Mouse (Mus musculus): ENCODE measurements around the gene Vgf.
A peak's percentile ranks its signal among the peaks of the same experiment; 100 is the strongest.

Vgf gene

DNA sequence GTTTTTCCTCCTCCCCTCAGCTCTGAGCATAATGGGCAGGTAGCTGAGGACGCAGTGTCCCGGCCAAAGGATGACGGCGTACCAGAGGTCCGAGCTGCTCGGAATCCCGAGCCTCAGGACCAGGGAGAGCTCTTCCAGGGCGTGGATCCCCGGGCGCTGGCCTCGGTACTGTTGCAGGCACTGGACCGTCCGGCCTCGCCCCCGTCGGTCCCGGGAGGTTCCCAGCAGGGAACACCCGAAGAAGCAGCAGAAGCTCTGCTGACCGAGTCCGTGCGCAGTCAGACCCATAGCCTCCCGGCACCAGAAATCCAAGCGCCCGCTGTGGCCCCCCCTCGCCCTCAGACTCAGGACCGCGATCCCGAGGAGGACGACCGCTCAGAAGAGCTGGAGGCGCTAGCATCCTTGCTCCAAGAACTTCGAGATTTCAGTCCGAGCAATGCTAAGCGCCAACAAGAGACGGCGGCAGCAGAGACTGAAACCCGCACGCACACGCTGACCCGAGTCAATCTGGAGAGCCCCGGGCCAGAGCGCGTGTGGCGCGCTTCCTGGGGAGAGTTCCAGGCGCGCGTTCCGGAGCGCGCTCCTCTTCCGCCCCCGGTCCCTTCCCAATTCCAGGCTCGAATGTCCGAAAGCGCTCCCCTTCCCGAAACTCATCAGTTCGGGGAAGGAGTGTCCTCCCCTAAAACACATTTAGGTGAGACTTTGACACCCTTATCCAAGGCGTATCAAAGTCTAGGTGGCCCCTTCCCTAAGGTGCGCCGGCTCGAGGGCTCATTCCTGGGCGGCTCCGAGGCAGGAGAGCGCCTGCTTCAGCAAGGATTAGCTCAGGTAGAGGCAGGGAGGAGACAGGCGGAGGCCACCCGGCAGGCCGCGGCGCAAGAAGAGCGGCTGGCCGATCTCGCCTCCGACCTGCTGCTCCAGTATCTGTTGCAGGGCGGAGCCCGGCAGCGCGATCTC lies 5.2 kb downstream of the Vgf start:
- DNase-seq, result peak; percentile 25 to 39

DNA sequence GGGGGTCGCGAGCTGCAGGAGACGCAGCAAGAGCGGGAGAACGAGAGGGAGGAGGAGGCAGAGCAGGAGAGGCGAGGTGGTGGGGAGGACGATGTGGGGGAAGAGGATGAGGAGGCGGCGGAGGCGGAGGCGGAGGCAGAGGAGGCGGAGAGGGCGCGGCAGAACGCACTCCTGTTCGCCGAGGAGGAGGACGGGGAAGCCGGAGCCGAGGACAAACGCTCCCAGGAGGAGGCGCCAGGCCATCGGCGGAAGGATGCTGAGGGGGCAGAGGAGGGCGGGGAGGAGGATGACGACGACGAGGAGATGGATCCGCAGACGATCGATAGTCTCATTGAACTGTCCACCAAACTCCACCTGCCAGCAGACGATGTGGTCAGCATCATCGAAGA lies 5.8 kb downstream of the Vgf start:
- DNase-seq, result peak; percentile 50 to 58

DNA sequence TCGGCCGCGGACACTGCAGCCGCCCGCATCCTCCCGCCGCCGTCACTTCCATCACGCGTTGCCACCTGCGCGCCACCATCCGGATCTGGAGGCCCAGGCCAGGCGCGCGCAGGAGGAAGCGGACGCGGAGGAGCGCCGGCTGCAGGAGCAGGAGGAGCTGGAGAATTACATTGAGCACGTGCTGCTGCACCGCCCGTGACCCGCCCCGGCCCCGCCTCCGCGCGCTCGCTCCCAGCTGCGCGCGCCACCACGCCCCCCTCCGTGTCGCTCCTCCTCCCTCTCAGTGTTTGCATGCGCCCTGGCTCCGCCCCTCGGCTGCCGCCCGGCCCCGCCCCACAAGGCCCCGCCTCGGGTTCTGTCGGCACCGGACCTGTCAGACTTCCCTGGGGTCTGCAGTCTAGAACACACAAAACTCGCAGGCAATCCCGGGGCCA lies 6.5 kb downstream of the Vgf start:
- DNase-seq, result peak; percentile 81 to 83

DNA sequence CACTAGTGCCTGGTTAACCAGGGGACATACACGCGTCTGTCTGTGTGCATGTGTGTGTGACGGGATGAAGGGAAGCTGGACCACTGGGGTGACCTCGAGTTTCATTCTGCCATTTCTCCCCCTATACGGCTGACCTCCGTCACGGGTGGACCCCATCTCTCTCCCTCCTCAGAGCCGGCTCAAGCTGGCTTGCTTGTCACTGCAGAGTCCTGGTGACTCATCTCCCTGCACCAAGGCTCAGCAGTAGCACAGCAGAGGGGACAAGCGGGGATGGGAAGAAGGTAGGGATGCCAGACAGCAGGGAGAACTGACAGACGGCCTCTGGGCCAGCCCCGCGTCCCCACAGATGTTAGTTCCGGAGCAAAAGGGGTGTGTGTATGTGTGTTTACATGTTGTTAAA lies 10.0 kb downstream of the Vgf start:
- DNase-seq, result no peak

GRCm38 (mm10) chr5:137039453-137039852 lies 13.3 kb downstream of the Vgf start:
- DNase-seq, result no peak

- no peak for DNase-seq
Measured at GRCm38 (mm10) chr5:137041442-137041841, 15.2 kb downstream of the Vgf start.

DNA sequence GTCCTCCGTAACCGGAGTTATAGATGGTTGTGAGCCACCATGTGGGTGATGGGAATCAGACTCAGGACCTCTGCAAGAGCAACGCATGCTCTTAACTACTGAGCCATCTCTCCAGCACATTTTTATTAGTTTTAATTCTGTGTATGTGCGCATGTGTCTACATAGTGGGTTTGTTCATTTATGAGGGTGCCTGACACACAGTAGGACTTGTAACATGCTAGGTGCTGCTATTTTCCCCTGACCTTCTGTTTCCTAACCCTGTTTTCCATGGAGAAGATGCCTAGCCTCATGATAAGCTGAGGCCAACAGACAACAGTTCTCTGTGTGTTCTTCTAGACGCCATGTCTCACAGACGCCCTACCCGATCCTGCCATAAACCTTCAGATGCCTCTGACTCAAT lies 17.8 kb downstream of the Vgf start:
- no peak for DNase-seq

DNA sequence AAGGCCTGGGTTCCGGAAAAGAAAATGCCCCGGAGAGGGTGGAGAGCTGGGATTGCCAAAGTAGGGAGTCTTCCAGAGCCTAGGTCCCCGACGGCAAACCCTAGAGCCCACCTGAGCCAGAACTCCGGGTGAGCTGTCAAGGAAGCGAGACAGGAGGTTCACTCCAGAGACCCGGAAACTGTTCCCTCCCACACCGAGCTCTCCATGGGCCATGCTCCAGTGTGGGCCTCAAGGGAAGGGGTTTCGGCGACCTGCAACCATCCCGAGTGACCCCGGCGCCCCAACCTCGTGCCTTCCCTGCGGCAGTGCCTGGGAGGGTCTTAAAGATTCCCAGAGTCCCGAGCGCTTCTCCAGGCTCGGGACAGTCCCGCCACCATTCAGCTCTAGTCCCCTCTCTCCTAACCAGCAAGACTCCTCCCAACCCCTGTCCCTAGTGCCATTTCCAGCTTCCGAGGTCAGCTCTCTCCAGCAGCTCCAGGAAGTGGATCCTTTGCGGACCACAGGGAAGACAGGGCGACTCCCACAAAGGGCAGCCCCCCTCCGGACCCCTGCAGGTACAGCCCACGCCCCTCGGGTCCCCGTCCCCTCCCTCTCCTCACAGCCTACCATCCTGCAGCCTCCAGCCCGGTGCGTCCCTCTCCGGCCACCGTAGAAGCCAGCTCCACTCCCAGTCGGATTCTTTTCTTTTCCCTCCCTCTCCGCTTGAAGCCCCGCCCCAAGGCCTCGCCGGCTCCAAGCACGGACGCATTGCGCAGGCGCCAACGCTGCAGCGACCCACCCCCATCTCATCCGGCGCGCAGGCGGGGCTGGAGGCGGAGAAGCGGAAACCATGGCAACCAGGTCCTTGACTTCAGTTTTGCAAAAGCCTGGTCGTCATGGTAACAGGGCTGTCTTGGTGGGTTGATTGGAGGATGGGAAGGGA lies 19.5 kb downstream of the Vgf start, which contains the start of gene Ap1s1:
Gene Ap1s1 (minus strand): TSS at position 734 of the 922 bp plus-strand sequence.
- peak; percentile 99 for DNase-seq

DNA sequence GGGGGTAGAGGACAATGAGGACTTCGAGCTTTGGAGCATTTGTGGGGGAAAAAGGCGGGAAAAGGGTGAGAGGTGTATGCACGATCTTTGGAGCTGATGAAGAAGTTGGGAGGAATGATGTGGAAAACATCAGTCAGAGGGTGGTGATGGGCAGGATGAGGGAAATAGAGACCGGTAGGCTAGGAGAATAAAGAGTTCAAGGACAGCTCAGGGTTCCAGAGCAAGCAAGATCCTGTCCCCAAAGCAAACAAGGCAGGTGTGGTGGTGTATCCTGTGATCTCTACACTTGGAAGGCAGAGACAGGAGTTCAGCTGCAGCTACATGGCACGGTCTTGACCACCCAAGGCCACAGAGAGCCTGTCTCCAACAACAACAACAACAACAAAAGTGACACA lies 20.1 kb downstream of the Vgf start:
- no peak for DNase-seq

DNA sequence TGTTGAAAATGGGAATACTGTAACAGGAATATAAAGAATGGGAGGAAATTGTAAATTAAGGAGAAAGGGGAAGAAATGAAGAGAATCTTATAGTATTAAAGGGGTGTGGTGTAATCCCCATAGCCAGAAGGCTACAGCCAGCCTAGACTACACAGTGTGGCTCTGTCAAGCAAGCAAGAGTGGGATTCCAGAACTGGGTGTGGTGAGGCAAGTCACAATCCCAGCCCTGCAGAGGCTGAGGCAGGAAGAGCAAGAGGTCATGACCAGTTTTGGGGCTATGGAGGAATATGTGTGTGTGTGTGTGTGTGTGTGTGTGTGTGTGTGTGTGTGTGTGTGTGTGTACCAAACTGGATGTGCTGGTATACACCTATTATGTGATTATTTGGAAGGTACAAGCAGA lies 20.8 kb downstream of the Vgf start:
- DNase-seq, result no peak

DNA sequence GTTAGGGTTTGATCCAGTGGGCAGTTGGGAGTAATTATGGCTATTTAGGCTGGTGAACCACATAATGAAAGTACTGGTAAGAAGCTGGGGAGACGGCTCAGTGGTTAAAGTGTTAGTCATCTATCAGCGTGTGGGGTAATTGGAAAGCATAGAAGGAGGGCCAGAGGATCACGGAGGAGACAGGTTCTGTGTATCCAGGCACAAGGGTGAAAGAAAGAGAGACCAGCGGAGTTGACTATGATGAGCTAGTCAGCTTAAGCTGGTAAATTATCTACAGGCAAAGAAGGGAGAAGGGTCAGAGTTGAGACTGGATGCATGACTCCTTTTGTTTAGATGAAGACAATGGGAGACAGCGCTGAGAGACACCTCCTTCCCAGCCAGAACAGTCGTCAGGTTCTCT lies 24.9 kb downstream of the Vgf start:
- DNase-seq, result no peak

GRCm38 (mm10) chr5:137051914-137052505 lies 25.8 kb downstream of the Vgf start:
- no peak for DNase-seq

DNA sequence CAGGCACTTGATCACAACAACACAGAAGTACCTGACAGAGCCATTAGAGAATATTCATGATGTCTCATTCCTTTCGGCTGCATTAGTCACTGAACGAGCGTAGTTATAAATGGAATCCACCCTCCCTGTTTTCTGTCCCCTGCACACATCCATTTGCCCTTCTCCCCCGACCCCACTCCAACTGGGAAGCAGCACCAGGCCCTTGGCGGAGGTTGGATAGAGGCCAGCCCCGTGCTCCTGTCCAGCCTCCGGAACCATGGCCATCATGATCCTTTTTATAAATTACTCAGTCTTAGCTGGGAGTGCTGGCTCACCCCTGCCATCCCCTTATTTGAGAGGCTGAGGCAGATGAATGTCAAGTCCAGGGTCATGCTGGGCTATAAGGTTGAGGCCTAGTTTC lies 28.1 kb downstream of the Vgf start:
- no peak for DNase-seq

DNA sequence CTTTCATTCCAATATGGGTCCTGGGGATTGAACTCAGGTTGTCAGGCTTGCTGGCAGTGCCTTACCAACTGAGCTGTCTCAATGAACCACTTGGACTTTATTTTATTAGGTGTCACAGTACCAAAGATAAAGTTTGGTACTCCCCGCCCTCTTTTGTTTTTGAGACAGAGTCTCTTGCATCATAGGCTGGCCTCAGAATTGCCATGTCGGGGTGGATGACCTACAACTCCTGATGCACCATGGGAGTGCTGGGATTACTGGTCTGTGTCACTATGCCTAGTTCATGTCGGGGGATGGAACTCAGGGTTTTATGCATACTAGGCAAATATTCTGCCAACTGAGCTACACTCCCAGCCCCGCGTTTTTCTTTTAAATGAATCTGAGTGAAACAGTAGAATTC lies 28.7 kb downstream of the Vgf start:
- DNase-seq, result no peak

- peak; percentile 59 to 67 for DNase-seq
Measured at GRCm38 (mm10) chr5:137061809-137062481, 35.8 kb downstream of the Vgf start.

GRCm38 (mm10) chr5:137062601-137063000 lies 36.4 kb downstream of the Vgf start:
- DNase-seq, result no peak

GRCm38 (mm10) chr5:137065454-137065853 lies 39.3 kb downstream of the Vgf start:
- DNase-seq, result no peak

DNA sequence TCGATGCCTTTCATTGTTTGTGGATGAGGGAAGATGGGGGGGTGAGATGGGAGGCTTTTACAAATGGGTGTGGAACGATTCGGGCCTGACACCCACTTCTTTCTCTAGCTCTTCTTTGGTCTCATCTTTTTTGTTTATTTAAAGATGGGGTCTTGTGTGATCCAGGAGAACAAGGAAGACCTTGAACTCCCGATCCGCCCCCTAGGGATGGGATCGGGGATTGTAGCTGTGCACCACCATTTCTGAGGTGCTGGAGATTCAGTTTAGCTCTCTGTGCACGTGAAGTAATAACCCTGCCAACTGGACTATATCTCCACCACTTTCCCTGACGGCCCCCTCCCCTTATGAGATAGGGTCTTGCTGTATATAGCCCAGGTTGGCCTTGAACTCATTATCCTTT lies 39.7 kb downstream of the Vgf start:
- no peak for DNase-seq

DNA sequence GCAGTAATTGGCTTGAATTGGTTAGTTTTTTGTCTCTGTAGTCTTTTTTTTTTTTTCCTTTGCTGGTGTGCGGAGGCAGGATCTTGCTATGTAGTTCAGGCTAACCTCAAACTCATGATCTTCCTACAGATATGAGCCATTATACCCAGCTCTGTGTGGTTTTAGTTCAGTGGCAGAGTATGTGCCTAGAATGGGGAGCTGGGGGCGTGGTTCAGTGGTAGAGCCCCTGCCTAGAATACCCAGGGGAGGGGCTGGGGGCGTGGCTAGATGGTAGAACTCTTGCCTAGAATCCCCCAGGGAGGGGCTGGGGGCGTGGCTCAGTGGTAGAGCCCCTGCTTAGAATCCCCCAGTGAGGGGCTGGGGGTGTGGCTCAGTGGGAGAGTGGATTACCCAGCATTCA lies 42.5 kb downstream of the Vgf start:
- DNase-seq, result no peak

- no peak for DNase-seq
Measured at GRCm38 (mm10) chr5:137070881-137071605, 44.9 kb downstream of the Vgf start.

DNA sequence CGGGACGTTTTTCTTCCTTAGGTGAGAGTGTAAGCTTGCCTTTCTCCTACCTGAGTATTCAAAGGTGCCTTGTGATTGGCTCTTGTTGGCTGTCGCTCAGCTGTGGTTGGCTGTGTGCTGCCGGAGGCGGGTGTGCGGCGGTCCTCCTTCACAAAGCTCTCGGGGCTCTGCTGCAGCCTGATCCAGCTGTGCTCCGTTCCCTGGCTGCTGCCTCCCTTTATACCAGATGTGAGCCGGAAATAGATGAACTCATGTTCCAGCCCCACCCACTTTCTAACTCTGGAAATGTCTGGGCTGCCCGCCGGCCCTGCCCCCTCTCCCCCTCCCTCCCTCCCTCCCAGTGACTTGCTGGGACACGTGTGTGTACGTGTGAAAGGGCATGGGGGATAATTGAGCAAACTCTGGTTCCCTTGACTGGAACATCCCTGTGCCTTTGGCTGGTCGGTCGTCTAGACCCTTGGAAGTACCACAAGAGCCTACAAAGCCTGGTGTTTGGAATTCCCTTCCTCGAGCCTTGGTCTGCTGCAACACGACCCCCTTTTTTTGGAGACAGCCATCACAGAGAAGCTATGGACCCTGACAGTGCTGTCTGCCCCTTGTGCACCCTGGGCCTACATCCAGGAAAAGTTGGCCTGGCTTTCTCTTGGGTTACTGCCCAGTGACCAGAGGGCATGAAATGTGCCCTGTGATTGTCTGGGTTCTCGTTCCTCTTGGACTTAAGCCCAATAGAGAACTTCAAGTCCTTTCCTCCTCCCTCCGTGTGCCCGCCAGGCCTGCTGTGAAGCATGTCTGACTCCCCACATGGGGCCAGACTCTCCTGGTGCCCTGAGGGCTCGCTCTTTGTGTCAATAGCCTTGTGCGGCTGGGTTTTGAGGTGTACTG lies 46.1 kb downstream of the Vgf start, which contains the start of gene Serpine1:
Gene Serpine1 (minus strand): TSS at position 190 of the 882 bp plus-strand sequence.
- peak; percentile 21 to 29 for DNase-seq

Measured in cerebellum, adult 18-20 months (tissue).